Mouse (Mus musculus): ENCODE measurements around the gene Taf5. TPM values are rescaled to one million over a fixed set of nuclear protein-coding genes. Genes with fewer than 3 reads are reported as not detected.

Taf5 gene
- total RNA-seq, 2 experiments from 2014 or later: 2.7 to 3.5 TPM

DNA sequence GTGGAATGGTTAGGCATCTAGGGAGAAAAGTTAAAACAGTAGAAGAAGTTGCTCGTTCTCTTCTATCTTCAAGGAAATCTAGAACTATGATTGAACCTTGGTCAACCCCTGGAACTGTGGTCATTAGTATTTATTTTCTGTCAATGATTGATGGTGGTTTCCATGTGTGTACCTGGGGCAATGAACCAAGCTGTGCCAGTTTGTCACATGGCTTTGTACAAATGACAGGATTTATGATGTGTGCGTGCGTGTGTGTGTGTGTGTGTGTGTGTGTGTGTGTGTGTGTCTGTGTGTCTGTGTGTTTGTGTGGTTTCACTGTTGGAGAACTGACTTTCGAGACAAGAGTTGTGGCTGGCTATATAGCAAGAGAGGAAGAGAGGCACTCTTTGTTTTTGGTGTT is 14.1 kb upstream of the Taf5 start:
- intact Hi-C loops (cut with DNase I): no loop called here

DNA sequence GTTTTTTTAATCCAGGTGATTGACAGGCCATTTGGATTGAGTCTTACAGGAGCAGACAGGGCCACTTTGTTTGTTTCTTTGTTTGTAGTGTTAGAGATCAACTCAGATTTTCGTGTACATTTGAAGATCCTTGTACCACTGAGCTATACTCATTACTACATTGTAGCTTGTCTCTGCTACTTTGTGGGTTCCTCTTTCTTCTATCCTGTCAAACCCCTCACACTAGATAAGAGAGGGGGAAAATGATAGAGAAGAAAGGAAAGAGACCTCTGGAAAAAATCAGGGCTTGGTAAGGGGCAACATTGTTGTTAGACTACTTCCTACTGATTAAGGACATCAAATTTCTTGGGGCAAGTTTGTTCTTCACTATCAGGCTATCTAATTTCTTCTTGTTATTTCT is 9.9 kb upstream of the Taf5 start:
- no peak for DNase-seq (ENCODE audit: low spot score)
- intact Hi-C loops (cut with DNase I): no loop called here

More for the DNA sequence above, 14.1 kb upstream of the Taf5 start:
- DNase-seq (ENCODE audit: low spot score): no peak

DNA sequence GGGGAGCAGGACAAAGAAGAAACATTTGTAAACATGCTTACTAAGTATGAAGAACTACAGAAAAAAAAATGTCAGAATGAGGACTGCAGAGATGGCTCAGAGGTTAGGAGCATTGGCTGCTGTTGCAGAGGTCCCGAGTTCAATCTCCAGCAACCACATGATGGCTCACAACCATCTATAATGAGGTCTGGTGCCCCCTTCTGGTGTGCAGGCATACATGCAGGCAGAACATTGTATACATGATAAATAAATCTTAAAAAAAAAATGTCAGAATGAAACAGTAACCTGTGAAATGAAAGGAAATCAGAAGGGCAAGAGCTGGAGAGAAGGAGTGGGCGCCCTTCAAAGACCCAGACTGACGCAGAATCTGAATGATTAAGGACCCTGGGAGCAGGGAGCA is 1.7 kb upstream of the Taf5 start:
- intact Hi-C loops (cut with DNase I): no loop called here
- DNase-seq (ENCODE audit: low spot score): no peak

DNA sequence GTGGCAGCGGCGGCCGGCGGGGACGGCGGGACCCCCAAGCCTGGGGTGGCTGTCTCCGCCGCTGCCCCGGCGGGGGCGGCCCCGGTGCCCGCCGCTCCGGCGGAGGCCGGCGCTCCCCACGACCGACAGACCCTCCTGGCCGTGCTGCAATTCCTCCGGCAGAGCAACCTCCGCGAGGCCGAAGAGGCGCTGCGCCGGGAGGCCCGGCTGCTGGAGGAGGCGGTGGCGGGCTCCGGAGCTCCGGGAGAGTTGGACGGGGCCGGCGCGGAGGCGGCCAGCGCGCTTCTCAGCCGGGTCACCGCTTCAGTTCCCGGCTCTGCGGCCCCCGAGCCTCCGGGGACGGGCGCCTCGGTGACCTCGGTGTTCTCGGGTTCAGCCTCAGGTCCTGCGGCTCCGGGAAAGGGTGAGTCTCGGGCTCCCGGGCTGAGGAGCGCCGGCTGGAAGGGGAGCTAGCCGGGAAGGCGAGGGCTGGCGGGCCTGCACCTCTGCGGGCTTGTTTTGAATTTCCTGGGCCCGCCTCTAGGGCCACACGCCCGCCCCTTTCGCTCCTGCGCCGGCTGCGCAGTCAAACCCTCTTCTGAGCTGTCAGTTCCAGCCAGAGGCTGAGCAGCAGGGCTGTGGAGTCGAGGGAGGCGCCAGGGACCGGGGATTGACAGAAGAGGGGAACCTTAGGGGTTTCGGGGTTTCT is 522 bp downstream of the Taf5 start:
- peak; percentile 70 for DNase-seq (ENCODE audit: low spot score)
- intact Hi-C loops (cut with DNase I): loop anchor here (2.0 kb wide), 1 partner anchor 21 kb away; no protein-coding TSS in a partner anchor

DNA sequence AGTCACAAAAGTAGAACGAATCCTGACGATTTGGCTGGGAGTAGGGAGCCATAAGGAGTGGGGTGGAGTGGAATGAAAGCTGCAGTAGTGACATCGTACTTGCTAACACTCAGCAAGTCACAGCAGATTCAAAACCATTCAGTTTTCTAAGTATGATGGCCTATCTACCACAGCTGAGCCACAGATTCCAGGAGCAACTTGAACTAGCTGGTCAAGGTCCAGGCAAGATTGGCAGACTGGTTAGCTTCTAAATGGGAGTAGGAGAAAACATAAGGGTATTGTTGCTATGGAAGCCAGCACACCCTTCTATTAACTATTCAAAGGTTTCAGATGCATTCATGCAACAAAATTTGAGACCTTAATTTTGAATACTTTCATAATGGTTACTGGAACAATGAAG is 20.7 kb downstream of the Taf5 start:
- DNase-seq (ENCODE audit: low spot score): no peak
- intact Hi-C loops (cut with DNase I): loop anchor here (2.0 kb wide), 1 partner anchor 19 kb away; no protein-coding TSS in a partner anchor

DNA sequence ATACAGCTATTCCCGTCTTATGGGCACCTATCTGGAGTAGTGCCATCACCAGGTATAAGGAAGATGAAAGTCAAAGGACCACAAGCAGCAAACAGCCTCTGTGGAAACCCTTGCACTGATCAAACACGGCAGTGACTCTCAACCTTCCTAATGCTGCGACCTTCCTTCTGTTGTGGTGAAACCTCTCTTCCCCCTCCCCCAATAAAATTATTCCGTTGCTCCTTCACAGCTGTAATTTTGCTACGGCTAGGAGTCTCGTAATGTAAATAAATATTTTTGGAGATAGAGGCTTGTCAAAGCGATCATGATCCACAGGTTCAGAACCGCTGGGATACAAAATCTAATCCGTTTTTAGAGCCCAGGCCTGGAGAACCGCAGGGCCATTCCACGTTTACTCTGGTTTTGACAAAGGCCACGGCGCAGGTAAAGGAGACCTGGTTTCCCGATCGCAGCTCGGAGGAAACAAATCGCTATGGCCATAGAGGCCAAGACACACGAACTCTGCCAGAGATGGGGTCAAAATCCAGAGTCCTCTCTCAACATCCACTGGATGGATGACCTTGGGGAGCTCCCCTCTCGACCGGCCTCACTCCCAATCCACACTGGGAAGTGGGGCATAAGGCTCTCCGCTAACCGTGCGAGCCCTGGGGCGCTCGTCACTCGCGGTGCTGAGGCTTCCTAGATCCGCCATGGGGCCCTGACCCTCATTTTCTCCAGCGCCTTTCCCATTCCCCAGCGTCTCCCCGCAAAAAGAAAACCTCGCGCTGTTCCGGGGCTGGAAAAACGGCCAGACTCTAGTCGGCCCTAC is 22.4 kb downstream of the Taf5 start:
- intact Hi-C loops (cut with DNase I): loop anchor here (2.0 kb wide), 1 partner anchor 21 kb away; no protein-coding TSS in a partner anchor
- no peak for DNase-seq (ENCODE audit: low spot score)

DNA sequence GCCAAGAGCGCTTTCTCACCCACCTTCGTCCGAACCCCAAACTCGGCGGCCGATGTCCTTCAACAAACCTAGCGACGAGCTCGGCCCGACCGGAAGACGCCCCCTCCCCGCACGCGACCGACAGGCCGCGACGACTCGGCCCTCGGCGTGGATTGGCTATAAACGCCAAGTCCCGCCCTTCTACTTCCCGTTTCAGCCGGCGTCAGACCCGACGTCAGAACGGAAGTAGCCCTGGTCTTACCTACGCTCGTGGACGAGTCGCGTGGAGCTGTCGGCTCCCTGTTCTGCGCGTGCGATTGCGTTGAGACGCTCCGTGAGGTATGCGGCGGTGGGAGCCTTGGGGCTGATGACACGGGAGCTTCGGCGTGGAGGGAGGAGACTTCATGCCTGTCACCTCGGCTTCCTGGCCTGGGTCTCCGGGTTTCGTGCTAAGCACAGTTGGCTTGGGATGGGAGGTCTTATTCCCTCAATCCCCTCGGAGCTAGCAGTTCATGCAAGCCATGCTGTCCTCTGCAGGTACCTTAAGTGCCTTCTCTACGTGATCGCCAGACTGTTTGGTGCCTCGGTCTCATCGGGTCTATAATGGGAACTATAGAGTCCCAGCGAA is 23.1 kb downstream of the Taf5 start, which contains the start of the genes Usmg5 and Pdcd11:
TSS of gene Usmg5 (minus strand) at position 98 of the 607 bp plus-strand sequence.
TSS of gene Pdcd11 (plus strand) at position 219 of the 607 bp plus-strand sequence.
- peak; percentile 92 for DNase-seq (ENCODE audit: low spot score)
- intact Hi-C loops (cut with DNase I): no loop called here

DNA sequence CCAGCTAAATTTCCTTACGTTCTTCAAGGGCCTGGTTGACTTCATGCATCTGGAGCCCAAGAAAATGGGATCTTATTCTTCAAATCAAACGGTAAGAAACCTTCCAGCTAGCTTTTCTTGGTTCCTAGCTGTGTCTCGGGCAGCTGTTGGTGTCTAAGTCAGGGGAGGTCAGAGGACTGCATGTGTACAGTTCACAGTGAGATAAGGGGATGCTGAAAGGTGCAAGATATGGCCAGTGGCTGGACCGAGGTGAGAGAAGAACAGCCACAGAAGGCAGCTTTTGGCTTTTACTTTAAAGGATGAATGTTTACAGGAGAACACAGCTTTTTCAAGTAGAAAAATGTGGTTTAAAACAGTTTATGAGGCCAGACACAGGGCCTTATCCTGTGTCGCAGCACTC is 33.5 kb downstream of the Taf5 start:
- intact Hi-C loops (cut with DNase I): no loop called here
- no peak for DNase-seq (ENCODE audit: low spot score)

DNA sequence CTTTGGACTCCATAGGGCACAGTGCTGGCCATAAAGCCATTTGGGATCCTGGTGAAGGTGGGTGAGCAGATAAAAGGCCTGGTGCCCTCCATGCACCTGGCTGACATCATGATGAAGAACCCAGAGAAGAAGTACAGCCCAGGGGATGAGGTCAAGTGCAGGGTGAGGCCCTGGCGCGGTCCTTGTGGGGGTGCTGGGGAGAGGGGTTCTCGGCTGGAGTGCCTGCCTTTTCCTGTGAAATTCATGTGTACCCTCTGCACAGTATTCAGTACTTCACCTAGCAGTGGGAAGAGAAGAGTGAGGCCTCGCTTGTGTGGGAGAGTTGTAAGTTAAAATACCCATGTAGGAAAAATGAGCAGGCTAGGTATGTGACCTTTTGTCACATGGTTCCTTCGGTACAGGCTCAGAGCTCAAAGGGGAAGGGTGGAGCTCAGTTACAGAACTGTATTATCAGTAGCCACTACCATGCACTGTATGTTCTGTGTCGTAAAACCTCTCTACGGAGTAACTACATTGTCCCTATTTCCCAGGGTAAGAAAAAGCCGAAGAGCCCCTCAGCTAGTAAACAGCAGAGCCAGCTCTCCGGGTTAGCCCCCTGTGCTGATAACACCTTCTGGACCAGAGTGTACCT is 37.2 kb downstream of the Taf5 start:
- intact Hi-C loops (cut with DNase I): no loop called here
- DNase-seq (ENCODE audit: low spot score): no peak

DNA sequence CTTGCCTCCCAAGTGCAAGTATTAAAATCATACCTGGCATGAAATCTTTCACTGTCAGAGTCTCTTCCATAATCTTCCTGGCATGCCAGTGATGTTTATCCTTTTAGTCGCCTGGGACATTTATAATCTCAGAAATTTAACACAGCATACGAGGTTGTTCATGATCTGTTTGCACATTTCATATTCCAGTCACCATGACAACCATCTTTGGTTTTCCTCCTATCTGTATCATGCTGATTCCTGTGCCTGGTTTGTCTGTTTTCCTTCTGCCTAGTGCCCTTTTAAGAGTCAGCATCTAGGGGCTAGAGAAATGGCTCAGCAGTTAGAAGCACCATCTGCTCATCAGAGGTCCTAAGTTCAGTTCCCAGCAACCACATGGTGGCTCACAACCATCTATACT is 51.1 kb downstream of the Taf5 start:
- no peak for DNase-seq (ENCODE audit: low spot score)
- intact Hi-C loops (cut with DNase I): no loop called here

DNA sequence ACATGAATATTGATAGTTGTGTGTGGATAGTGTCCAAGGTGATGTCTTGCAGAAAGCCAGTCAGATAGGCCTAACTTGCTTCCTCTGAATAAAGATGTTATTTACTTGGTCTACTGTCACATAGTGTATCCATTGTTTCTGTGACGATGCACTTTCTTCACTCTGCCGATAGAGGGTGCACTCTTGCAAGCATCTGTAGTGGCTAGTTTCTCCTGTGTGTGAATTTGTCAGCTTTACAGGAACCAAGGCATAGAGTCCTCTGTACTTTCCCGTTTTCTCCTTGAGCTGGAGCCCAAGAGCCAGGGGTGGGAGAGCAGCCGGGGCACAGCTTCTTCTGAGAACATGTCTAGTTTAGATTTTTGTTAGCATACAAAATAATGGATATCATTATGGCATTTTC is 53.5 kb downstream of the Taf5 start:
- intact Hi-C loops (cut with DNase I): loop anchor here (1.0 kb wide), 1 partner anchor 47 kb away; no protein-coding TSS in a partner anchor
- no peak for DNase-seq (ENCODE audit: low spot score)

DNA sequence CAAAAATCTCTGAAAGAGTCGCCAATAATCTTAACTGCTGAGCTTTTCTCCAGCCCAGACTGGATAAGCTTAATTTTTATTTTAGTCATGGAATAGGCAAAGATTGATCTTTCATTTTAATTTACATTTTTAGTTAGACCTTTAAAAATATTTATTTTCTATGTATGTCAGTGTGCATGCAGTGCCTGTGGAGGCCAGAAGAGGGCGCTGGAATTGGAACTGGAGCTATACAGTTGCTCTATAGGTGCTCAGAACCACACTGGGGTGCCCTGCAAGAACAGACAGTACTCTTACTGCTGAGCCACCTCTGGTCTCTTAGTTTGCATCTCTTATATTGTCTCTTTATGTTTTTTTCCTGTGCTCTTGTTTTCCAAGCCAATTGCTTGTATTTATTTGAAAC is 55.3 kb downstream of the Taf5 start:
- DNase-seq (ENCODE audit: low spot score): no peak
- intact Hi-C loops (cut with DNase I): no loop called here

DNA sequence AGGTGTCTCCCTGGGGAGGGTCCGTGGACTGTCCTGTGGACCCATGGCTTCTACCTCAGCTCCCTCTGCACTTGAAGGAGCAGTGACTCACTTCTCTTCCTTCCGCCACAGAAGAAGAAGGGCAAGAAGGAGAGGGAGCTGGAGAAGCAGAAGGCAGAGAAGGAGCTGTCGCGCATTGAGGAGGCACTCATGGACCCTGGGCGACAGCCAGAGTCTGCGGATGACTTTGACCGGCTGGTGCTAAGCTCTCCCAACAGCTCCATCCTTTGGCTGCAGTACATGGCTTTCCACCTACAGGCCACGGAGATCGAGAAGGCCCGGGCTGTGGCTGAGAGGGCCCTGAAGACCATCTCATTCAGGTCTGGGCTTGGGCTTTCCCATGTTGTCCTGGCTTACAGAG is 60.6 kb downstream of the Taf5 start:
- intact Hi-C loops (cut with DNase I): no loop called here
- DNase-seq (ENCODE audit: low spot score): no peak

DNA sequence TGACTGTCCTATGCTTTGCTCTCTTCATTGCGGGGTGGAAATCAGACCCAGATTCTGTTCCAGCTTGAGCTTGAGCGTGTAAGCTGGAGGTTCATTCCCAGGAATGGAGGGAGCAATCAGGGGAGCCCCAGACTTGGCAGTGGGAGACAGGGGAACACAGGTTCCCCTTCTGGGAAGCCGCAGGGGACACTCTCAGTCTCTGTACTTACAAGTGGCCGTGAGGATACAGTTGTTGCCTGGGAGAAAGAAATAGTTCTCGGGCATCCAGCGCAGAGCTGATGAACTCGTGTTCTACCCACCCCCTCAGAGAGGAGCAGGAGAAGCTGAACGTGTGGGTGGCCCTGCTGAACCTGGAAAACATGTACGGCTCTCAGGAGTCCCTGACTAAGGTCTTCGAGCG is 61.3 kb downstream of the Taf5 start:
- DNase-seq (ENCODE audit: low spot score): no peak
- intact Hi-C loops (cut with DNase I): no loop called here

DNA sequence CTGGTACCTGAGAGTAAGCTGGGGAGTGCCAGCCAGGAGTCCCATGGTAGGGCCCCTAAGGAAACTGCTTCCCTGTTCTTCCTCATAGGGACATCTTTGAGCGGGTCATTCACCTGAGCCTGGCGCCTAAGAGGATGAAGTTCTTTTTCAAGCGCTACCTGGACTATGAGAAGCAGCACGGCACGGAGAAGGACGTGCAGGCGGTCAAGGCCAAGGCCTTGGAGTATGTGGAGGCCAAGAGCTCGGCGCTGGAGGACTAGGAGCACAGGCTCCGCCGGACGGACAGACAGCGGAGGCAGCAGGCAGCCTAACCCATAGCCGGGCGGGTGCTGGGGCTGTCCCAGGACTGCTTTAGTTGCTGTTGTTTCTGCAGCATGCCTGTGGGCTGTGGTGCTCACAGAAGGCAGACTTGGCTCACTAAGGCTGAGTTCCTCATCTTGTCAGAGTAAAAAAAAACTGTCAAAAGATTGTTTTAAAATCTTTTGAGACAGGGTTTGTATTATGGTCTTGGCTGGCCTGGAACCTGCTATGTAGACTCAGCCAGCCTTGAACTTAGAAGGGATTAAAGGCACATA is 63.1 kb downstream of the Taf5 start:
- no peak for DNase-seq (ENCODE audit: low spot score)
- intact Hi-C loops (cut with DNase I): no loop called here

Other genes with a start within 250 kb of the Taf5 start
- not detected for gene Ina, start 53.0 kb upstream of the Taf5 start, total RNA-seq (2021)
- gene Nt5c2, start 52.6 kb upstream of the Taf5 start, total RNA-seq (2021): 10 to 100 TPM; 65.0 to 71.7 TPM
- gene Pcgf6, start 16.8 kb upstream of the Taf5 start, total RNA-seq (2021): 1 to 10 TPM; 2.8 to 3.2 TPM
- 1,000 to 10,000 TPM; 2,458 to 2,607 TPM for gene Usmg5, start 22.9 kb downstream of the Taf5 start, total RNA-seq (2021)
- 10 to 100 TPM; 10.5 to 11.0 TPM for gene Pdcd11, start 23.0 kb downstream of the Taf5 start, total RNA-seq (2021)
- gene Calhm2, start 70.5 kb downstream of the Taf5 start, total RNA-seq (2021): 1 to 10 TPM; 3.4 to 3.9 TPM
- not detected for gene Calhm1, start 76.5 kb downstream of the Taf5 start, total RNA-seq (2021)
- gene Calhm3, start 90.0 kb downstream of the Taf5 start, total RNA-seq (2021): not detected
- 1 to 10 TPM; 1.0 to 1.1 TPM for gene Neurl1a, start 111.1 kb downstream of the Taf5 start, total RNA-seq (2021)